Mouse (Mus musculus): Measurements from ENCODE around the gene Arhgap21.

The Arhgap21 gene

DNA sequence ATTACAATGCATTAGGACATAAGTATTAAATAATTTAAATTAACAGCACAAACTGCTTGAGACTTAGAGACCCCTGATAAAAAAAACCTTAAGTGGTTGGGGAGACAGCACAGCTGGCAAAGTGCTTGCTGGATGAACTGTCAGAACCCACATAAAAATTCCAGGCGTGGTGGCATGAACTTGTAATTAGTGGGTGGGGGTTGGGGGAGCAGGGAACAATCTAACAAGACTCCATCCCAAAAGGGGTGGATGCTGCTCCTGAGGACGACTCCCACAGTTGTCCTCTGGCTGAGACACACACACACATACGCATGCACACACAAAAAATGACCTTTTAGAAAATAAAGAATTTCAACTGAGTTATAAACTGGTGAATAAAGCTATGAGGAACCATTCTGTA, 79.9 kb downstream of the Arhgap21 start:
- no peak for DNase-seq

DNA sequence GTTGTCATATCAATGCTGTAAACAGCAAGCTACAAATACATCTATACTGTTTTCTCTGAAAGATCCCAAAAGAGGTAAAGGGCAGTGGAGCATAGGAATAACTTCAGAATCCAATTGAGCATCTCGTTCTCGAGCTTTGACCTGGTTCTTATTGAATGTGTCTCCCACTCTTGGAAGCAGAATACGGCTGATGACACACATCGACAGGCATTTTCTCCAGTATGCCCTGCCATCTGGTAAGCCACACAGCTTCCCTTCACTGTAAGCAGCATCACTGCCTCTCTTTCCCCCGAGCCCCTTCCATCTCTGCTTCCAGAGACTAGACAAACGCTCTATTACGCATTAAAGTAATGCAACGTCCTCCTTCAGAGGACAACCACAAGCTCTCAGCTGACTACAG, 85.4 kb downstream of the Arhgap21 start:
- DNase-seq = no peak

DNA sequence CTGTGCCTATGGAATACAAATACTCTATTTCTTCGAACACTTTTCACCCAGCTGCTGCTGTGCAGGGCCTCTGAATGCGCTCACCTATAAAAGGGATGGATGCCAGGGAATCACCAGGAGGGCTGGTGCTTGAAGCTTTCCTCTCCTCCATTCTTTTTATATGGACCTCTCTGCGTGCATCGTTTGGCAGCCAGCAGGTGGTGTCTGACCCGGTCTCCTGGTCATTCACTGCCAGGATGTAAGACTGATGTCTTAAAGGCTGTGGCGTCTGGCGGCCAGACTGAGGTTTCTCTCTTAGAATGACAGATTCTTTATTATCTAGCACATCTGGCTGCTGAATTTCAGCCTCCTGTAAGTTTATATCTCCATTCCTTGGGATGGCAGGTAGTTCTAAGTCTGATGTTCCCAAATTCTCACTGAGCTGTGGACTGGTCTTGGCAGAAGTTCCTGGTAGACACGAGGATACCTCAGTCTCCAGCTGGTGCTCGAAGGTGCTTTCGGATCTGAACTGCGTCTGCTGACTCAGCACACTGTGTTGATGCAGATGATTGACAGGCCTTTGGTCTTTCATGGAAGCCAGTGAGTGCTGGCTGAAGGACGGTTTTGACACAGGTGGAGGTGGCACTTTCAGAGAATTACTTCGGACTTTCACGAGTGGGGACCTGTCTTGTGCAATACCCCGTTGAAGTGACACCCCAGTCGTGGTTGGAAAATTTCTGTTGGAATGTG, 88.6 kb downstream of the Arhgap21 start:
- DNase-seq = no peak

DNA sequence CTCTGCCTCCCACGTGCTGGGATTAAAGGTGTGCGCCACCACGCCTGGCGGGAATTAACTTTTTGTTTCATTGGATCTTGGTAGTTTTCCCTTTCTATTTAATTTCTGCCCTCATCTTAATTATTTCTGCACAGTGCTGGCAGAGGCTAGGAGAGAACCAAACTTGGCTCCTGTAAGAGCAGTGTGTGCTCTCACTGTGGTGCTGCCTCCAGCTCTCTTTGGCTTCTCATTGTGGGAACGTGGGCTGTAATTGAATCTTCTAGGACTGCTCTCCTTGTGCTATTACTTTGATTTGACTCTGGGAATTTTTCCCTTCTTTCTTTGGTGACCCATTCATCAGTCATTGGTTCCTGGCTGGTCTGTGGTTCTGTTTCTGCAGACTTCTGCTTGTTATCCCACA, 94.1 kb downstream of the Arhgap21 start:
- no peak for DNase-seq

DNA sequence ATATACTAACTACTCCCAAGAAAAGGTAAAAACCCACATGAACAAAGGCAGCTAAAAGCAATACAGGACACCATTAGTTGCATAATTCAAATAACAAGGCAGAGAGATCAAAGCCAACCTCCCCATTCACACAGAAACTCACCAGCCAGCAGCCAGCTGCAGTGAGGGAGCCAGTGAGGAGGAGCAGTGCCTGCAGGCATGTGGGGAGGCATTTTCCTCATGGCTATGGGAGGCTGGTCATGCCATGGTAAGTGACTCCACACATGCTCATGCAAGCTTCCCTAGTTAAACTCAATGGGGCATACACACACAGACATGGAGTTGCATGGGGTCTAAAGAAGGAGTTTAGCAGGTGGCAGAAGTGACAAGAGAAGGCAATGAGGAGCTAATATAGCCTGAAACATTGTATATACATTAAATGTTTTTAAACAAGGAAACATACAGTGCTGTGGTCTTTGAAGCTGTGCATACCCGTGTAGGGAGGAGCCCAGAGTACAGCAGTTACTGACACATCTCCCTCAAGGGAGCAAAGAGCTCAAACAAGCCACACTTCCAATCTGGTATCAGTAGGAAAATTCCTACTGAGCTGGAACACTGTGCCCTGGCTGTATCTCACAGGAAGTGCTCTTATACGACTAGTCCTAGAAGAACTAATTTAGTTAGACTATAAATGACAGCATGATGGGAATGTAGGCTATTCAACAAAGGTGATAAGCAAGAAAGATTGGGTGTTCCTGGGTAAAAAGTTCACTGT, 99.3 kb downstream of the Arhgap21 start:
- DNase-seq = no peak

DNA sequence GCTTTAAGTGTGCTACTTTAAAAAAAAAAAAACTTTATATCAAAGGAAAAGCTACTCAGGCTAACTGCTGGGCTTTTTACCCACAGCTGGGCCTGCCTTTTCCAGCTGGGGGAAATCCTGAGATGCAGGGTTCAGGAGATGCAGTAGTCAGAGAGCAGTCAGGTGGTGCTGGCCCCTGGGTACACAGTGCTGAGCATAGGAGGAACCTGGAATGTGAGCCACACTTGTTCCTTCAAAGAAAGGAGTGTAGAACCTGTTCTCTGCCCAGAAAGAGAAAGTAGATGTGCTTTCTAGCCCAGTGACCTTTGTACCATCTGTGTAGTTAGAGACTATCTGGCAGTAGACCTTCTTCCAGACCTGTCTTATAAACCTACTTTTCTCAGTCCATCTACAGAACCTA, 100.6 kb downstream of the Arhgap21 start:
- DNase-seq = no peak

DNA sequence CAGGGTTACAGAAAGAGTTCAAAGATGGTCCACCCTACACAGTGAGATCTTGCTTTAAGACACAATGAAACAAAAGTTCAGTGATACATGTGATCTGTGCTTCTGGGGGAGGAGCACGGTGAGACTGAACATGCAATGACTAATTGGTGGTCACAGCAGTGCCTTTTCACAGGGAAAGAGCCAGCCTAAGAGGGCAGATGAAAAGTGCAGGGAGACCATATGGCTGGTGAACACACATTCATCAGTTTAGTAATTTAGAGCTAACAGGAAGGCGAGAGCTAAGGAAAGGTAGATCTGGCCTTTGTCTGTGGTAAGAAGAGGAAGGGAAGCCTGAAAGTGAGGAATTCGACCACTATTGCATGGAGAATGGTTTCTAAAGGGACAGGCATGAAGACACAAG, 102.9 kb downstream of the Arhgap21 start:
- DNase-seq = no peak

DNA sequence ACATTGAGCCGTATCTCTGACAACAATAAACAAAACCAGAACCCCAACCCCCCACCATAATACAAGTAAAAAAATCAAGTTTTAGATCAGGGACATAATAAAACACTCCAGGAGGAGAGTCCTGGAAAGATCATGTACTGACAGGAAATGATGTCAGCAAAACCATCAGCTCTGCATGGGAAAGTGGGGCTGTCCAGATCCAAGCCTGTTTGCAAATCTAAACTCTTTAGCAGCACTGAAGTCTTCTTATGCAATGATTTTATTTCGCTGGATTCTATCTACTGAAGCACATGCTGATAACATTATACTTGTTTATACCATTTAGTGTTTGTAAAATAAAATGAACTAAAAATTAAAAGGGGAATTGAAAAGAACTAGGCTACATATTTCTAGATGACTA, 104.1 kb downstream of the Arhgap21 start:
- no peak for DNase-seq

DNA sequence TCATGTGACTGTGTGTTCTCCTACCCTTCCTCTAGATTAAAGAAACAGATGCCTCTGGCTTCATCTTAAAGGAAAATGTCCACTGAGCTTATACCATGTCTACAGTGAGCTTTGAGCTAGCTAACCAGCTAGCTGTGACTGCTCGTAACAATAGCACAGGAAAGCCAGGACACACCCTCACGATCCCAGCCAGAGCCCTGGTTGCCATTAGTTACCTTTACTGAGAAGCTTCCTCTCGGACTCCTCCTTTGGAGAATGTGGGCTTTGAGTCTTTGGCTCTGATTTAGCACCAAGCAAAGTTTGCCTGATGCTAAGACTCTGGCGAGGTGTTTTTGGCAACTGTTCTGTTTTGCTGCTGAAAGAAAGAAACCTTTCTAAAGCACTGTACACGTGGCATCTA, 107.9 kb downstream of the Arhgap21 start:
- DNase-seq = no peak

DNA sequence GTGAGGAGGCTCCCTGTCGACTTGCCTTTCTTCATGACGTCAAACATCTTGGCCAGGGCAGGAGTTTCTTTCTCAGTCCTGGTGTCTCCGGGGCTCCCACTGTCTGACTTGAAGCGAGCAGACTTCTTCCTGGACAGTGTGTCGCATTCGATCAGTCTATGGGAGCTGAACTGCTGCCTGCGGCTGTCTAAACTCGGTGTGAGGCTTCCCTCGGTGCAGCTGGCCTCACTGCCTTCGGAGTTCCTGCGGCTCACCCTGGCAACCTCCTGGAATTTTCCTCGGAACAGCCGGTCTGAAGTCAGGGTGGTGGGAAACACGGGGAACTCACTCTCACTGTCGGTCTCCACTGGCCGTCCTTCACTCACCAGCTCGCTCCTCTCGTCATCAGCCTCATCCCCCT, 119.3 kb downstream of the Arhgap21 start:
- no peak for DNase-seq

DNA sequence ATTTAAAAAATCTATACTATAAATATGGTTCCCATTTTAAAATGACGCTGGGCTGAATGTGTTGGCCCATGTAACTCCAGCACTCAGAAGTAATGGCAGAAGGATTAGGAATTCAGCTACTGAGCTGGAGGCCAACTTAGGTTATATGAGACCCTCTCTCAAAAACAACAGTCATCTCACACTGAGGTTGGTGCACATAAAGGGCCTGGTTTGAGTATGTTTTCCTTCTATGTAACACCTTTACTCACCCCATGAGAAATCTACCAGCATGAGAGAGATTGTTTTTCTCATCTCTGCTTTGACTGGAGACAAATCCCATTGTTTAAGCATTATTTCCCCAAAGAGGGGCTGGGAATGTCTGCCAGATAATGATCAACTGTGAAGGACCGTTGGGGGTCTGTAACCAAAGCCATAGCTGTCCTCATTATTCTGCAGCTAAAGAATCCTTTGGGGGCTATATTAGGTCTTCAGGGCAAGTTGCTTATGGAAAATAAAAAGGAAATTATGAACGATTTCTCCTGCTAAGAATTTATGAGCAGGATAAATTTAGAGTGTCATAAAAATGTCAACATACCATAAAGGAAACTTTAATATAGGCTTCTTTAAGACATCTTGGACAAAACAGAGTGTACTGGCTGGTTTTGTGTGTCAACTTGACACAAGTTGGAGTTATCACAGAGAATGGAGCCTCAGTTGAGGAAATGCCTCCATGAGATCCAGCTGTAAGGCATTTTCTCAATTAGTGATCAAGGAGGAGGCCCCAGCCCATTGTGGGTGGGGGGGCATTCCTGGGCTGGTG, 136.9 kb downstream of the Arhgap21 start:
- no peak for DNase-seq

DNA sequence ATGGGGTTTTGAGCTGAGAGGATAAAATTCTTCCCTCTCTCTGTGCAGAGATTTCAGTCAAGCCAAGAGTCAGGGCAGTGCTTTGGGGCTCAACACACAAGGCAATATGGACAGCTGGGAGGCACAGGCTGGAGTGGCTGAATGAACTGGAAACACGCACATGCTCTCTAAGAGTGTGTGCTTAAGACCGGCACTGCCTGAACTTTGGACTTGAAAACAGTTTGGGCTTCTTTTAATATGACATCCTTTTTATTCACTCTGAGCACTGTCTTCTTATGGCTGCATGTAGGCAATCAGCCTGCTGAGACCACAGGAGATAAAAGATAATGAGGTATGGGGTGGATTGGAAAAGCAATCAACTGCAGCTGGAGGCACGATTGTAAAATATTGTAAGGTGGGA, 137.8 kb downstream of the Arhgap21 start:
- DNase-seq = no peak

DNA sequence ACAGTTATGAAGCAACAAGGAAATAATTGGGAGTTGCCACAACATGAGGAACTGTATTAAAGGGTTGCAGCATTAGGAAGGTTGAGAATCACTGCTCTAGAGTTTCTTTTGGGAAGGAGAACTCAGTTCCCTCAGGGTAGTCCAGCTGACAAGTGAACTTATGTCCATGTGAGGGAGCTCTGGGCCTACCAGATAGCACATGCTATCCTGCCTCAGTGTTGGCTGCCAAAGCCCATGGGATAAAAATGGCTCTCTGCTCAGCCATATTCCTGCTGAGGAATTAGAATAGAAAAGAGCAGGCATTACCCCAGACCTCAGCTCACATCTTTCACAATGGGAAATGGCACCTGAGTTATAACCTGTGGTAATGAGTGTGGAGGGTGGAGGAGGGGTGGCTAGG, 142.4 kb downstream of the Arhgap21 start:
- no peak for DNase-seq

DNA sequence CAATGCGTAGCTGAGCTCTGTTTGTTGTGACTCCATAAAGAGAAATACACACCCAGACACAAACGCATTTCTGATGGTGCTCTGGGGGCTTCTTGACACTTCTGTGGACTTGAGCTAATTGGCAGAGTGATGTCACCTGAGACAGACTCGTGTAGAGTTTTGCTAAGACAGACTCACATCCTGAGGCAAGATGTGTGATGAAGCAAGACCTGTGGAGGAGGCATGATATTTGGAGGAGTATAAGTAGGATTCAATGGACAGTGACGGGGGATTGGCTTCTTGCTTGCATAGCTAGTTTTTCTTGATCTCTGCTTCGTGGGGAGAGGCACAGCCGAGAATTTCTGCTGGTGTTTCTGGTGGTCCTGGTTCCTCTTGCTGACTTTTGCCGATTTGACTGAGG, 150.5 kb downstream of the Arhgap21 start:
- no peak for DNase-seq

DNA sequence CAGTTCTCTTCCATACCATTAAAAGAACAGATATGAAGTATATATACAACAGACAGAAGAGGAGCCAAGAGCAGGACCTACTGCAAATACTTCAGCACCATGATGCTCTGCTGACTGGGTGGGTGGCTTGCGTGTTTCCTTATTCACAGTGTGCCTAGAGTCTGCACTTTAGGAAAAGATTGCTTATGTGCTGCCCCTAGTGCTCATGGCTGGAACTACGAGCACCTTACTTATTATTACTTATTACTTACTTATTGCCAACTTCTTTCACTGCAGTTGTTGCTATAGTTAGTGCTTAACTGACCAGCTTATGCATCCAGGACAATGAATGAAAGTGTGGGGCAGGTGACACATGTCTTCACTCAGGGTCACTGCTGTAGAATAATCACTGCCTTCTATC, 154.7 kb downstream of the Arhgap21 start:
- no peak for DNase-seq

DNA sequence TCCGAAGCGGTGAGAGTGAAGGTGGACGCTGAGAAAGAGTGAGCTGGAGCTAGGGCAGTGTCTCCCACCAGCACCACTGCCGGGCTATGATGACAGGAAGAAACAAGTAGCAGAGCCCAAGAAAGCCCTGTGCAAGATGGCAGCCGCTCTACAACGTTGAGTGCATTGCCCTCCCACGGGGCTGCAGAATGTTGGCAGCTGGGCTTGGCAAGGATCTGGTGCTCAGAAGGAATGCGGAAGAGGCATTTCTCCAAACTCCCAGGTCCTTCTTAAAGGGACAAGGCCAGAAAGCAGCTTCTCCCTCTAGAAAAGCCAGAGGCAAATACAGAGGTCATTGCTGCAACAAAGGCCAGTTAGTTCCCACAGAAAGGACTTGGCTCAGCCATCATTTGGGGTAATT, 157.2 kb downstream of the Arhgap21 start:
- DNase-seq = no peak

DNA sequence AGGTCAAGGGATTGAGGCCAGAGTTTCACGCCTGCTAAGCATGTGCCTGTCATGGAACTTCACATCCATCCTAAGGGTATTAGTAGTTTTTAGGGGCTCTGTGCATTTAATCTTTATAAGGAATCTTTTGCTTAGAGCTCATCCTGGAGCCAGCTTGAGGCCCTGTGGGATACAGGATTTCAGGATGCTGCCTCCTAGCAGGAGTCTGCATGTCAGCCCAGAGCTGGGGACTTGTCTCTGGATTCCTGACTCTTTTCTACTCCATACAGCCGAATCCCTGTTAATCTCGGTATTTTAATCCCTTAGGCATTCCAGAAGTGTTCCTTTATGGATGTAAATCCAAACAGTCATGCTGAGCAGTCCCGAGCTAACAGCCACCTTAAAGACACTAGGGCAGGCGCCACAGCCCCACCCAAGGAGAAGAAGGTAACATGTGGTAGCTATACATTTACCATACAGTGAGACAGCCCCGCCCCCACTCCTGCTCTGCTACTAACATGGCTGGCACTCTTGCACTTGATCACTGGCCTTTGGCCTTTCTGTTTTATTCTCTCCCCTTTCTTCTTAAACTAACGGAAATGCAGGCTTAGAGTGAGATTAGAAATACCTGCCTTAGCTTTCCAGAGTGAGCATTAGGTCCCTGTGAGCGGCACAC, 167.3 kb downstream of the Arhgap21 start:
- DNase-seq = no peak

Measured in spleen, adult 18-20 months (tissue).